Mouse (Mus musculus): Measurements from ENCODE around the gene Catsper4. TPM values are rescaled to one million over a fixed set of nuclear protein-coding genes. Genes with fewer than 3 reads are reported as not detected.

Catsper4 gene
- polyA plus RNA-seq, 1 experiment from 2014 or later, result 0.23 TPM

GRCm38 (mm10) chr4:134165024-134165423, 62.2 kb downstream of the Catsper4 start:
- Histone ChIP-seq H3K27me3 (no peaks in the 10 kb centered on the region), H3K27ac (no peak overlapping the region), H3K36me3 (peaks cover 31% of the 10 kb centered on the region), H3K4me3 (no peak overlapping the region), H3K9me3 (no peaks in the 10 kb centered on the region), H3K4me1 (no peaks in the 10 kb centered on the region), H3K9ac (no peak overlapping the region), H3K4me2 (replicated peaks) (no peak overlapping the region)
- WGBS, result 60% methylated on average over 6 of the region's 6 CpGs
- no peak for ATAC-seq (ENCODE audit: low FRiP score, low read depth)

GRCm38 (mm10) chr4:134164591-134164990, 62.6 kb downstream of the Catsper4 start:
- no peak for ATAC-seq (ENCODE audit: low FRiP score, low read depth)

More at GRCm38 (mm10) chr4:134164591-134164990, 62.6 kb downstream of the Catsper4 start:
- Histone ChIP-seq H3K27ac (no peak overlapping the region), H3K4me1 (no peaks in the 10 kb centered on the region), H3K9me3 (no peaks in the 10 kb centered on the region), H3K4me3 (no peak overlapping the region), H3K36me3 (peaks cover 29% of the 10 kb centered on the region), H3K27me3 (no peaks in the 10 kb centered on the region), H3K4me2 (replicated peaks) (no peak overlapping the region), H3K9ac (no peak overlapping the region)
- WGBS, result 91% methylated on average over 6 of the region's 6 CpGs

Other genes starting within 250 kb of the Catsper4 start
- gene Dhdds, start 226.5 kb downstream of the Catsper4 start, polyA plus RNA-seq (2015; fragmentation: Nextera tagmentation; extraction: Ambion mirVana), result 45.1 and 45.6 TPM in 2 replicates
- 0.14 and 0.38 TPM in 2 replicates for gene Lin28a, start 208.5 kb downstream of the Catsper4 start, polyA plus RNA-seq (2015; fragmentation: Nextera tagmentation; extraction: Ambion mirVana)
- gene Zfp683, start 173.5 kb downstream of the Catsper4 start, polyA plus RNA-seq (2015; fragmentation: Nextera tagmentation; extraction: Ambion mirVana), result not detected in 2 replicates
- 4.9 and 5.4 TPM in 2 replicates for gene Crybg2, start 166.6 kb downstream of the Catsper4 start, polyA plus RNA-seq (2015; fragmentation: Nextera tagmentation; extraction: Ambion mirVana)
- 10.6 and 11.4 TPM in 2 replicates for gene Cd52, start 132.3 kb downstream of the Catsper4 start, polyA plus RNA-seq (2015; fragmentation: Nextera tagmentation; extraction: Ambion mirVana)
- 13.6 and 14.3 TPM in 2 replicates for gene Ubxn11, start 124.8 kb downstream of the Catsper4 start, polyA plus RNA-seq (2015; fragmentation: Nextera tagmentation; extraction: Ambion mirVana)
- gene Sh3bgrl3, start 98.6 kb downstream of the Catsper4 start, polyA plus RNA-seq (2015; fragmentation: Nextera tagmentation; extraction: Ambion mirVana), result 420 and 444 TPM in 2 replicates
- 33.3 and 34.9 TPM in 2 replicates for gene Cep85, start 40.3 kb downstream of the Catsper4 start, polyA plus RNA-seq (2015; fragmentation: Nextera tagmentation; extraction: Ambion mirVana)
- gene Gm7534, start 24.4 kb downstream of the Catsper4 start, polyA plus RNA-seq (2015; fragmentation: Nextera tagmentation; extraction: Ambion mirVana), result not detected in 2 replicates
- 1.8 and 2.0 TPM in 2 replicates for gene Cnksr1, start 11.0 kb upstream of the Catsper4 start, polyA plus RNA-seq (2015; fragmentation: Nextera tagmentation; extraction: Ambion mirVana)
- gene E130218I03Rik, start 16.3 kb upstream of the Catsper4 start, polyA plus RNA-seq (2015; fragmentation: Nextera tagmentation; extraction: Ambion mirVana), result 0.23 and 0.66 TPM in 2 replicates
- gene Zfp593, start 18.2 kb upstream of the Catsper4 start, polyA plus RNA-seq (2015; fragmentation: Nextera tagmentation; extraction: Ambion mirVana), result 15.6 and 17.8 TPM in 2 replicates
- gene Gm30191, start 19.6 kb upstream of the Catsper4 start, polyA plus RNA-seq (2015; fragmentation: Nextera tagmentation; extraction: Ambion mirVana), result not detected in 2 replicates
- 4.7 and 5.3 TPM in 2 replicates for gene Grrp1, start 26.7 kb upstream of the Catsper4 start, polyA plus RNA-seq (2015; fragmentation: Nextera tagmentation; extraction: Ambion mirVana)
- 21.7 and 22.6 TPM in 2 replicates for gene Pdik1l, start 60.5 kb upstream of the Catsper4 start, polyA plus RNA-seq (2015; fragmentation: Nextera tagmentation; extraction: Ambion mirVana)
- gene Trim63, start 87.7 kb upstream of the Catsper4 start, polyA plus RNA-seq (2015; fragmentation: Nextera tagmentation; extraction: Ambion mirVana), result 5.3 and 6.2 TPM in 2 replicates
- gene Slc30a2, start 115.8 kb upstream of the Catsper4 start, polyA plus RNA-seq (2015; fragmentation: Nextera tagmentation; extraction: Ambion mirVana), result 0.18 and 0.24 TPM in 2 replicates
- gene Extl1, start 156.5 kb upstream of the Catsper4 start, polyA plus RNA-seq (2015; fragmentation: Nextera tagmentation; extraction: Ambion mirVana), result 8.3 and 9.2 TPM in 2 replicates
- gene Pafah2, start 168.9 kb upstream of the Catsper4 start, polyA plus RNA-seq (2015; fragmentation: Nextera tagmentation; extraction: Ambion mirVana), result 11.3 and 12.9 TPM in 2 replicates
- 1,889 and 1,921 TPM in 2 replicates for gene Stmn1, start 240.9 kb upstream of the Catsper4 start, polyA plus RNA-seq (2015; fragmentation: Nextera tagmentation; extraction: Ambion mirVana)

Measured in limb, embryonic 13.5 days (tissue).